Mouse (Mus musculus): ENCODE results near the gene Ctsh. TPM values are rescaled to one million over a fixed set of nuclear protein-coding genes. Genes with fewer than 3 reads are reported as not detected.

The Ctsh gene
- polyA plus RNA-seq, 1 experiment = 4.9 TPM

- no peaks in the 10 kb centered on the region for H3K9me3 ChIP-seq (replicated peaks; ENCODE audit: control insufficient read depth, insufficient read depth, low read length, poor library complexity, severe bottlenecking)
- no peak overlapping the region for H3K27ac ChIP-seq (ENCODE audit: insufficient read depth, low read length)
- H3K27me3 ChIP-seq (ENCODE audit: control insufficient read depth, insufficient read depth, low read length, poor library complexity, severe bottlenecking) = no peaks in the 10 kb centered on the region
- no peak overlapping the region for H3K9ac ChIP-seq (ENCODE audit: low read depth, poor library complexity, severe bottlenecking)
- H3K4me3 ChIP-seq (ENCODE audit: low read depth, low read length) = no peak overlapping the region
- H3K36me3 ChIP-seq (ENCODE audit: control insufficient read depth, insufficient read depth, low read length, poor library complexity, severe bottlenecking) = peaks cover 2% of the 10 kb centered on the region; the same call in 1 of the 2 replicates
- TF ChIP-seq POLR2A (IDR thresholded peaks at IDR 0.05; ENCODE audit: insufficient read depth, low read length) (no peak), CTCF (IDR thresholded peaks at IDR 0.05; ENCODE audit: low read depth, low read length) (no peak), EP300 (IDR thresholded peaks at IDR 0.05; ENCODE audit: insufficient read depth, low read depth, low read length) (no peak)
- H3K4me1 ChIP-seq (ENCODE audit: control insufficient read depth, insufficient read depth, low read length) = no peaks in the 10 kb centered on the region
Observed at GRCm38 (mm10) chr9:90084152-90084551, 30.2 kb downstream of the Ctsh start.

DNA sequence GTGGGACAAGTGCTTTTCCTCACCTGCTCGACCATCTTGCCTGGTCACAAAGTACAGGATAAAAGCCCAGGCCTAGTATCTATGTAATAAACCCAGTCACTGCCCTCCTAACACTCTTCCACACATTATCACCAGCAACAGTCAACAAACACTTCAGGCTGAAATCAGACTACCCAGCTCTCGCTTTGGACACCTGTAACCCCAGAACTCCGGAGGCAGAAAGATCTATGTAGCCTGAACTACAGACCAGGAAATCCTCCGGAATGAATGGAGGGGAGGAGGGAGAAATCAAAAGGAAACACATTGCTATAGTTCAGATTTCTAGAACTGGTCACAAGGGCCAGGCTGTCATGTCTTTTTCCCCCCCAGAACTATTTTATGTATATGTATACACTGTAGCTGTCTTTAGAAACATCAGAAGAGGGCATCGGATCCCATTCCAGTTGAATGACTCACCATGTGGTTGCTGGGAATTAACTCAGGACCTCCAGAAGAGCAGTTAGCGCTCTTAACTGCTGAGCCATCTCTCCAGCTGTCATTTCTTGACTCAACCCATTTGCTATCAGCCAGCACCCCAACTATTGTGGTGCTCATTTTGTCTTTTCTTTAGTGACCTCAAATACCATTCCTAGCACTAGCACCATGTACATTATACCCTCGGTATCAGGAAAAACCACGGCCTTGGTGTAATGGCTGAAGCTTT, 31.0 kb downstream of the Ctsh start:
- H3K36me3 ChIP-seq (ENCODE audit: control insufficient read depth, insufficient read depth, low read length, poor library complexity, severe bottlenecking) = peaks cover 10% of the 10 kb centered on the region
- no peak overlapping the region for H3K9ac ChIP-seq (ENCODE audit: low read depth, poor library complexity, severe bottlenecking)
- no peaks in the 10 kb centered on the region for H3K9me3 ChIP-seq (replicated peaks; ENCODE audit: control insufficient read depth, insufficient read depth, low read length, poor library complexity, severe bottlenecking)
- no peak overlapping the region for H3K4me3 ChIP-seq (ENCODE audit: low read depth, low read length)
- TF ChIP-seq CTCF (IDR thresholded peaks at IDR 0.05; ENCODE audit: low read depth, low read length) = no peak
- TF ChIP-seq POLR2A (IDR thresholded peaks at IDR 0.05; ENCODE audit: insufficient read depth, low read length) = no peak
- TF ChIP-seq EP300 (IDR thresholded peaks at IDR 0.05; ENCODE audit: insufficient read depth, low read depth, low read length) = no peak
- H3K27ac ChIP-seq (ENCODE audit: insufficient read depth, low read length) = no peak overlapping the region
- no peaks in the 10 kb centered on the region for H3K27me3 ChIP-seq (ENCODE audit: control insufficient read depth, insufficient read depth, low read length, poor library complexity, severe bottlenecking)
- H3K4me1 ChIP-seq (ENCODE audit: control insufficient read depth, insufficient read depth, low read length) = no peaks in the 10 kb centered on the region

DNA sequence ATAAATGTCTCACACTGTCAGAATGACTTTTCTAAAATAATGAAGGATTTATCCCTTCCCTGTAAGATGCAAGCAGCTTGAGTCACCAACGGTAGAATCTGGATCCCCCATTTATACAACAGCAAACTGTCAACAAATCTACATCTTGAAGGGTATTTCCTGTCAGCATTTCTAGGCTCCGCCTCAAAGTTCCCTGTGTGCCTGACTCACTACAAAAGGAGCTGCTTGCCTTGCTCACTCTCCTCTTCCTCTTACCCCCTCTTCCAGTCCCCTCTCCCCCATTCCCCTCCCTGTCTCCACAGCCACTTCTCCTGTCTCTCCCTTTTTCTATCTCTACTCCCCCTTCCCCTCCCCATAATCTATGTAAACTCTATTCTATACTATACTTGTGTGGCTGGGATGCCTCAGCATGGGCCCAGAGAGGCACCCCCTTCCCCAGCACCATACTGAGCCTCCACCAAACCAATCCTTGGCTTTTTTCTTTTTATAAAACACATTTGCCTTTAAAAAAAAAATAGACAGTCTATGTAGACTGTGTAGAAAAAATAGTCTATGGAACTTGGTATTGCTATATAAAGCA, 34.0 kb downstream of the Ctsh start:
- Histone ChIP-seq H3K4me1 (ENCODE audit: control insufficient read depth, insufficient read depth, low read length) (no peaks in the 10 kb centered on the region), H3K9me3 (replicated peaks; ENCODE audit: control insufficient read depth, insufficient read depth, low read length, poor library complexity, severe bottlenecking) (no peaks in the 10 kb centered on the region), H3K36me3 (ENCODE audit: control insufficient read depth, insufficient read depth, low read length, poor library complexity, severe bottlenecking) (peaks cover 34% of the 10 kb centered on the region), H3K27me3 (ENCODE audit: control insufficient read depth, insufficient read depth, low read length, poor library complexity, severe bottlenecking) (no peaks in the 10 kb centered on the region), H3K4me3 (ENCODE audit: low read depth, low read length) (no peak overlapping the region), H3K27ac (ENCODE audit: insufficient read depth, low read length) (no peak overlapping the region), H3K9ac (ENCODE audit: low read depth, poor library complexity, severe bottlenecking) (no peak overlapping the region)
- TF ChIP-seq POLR2A (IDR thresholded peaks at IDR 0.05; ENCODE audit: insufficient read depth, low read length) (no peak), CTCF (IDR thresholded peaks at IDR 0.05; ENCODE audit: low read depth, low read length) (no peak), EP300 (IDR thresholded peaks at IDR 0.05; ENCODE audit: insufficient read depth, low read depth, low read length) (no peak)

DNA sequence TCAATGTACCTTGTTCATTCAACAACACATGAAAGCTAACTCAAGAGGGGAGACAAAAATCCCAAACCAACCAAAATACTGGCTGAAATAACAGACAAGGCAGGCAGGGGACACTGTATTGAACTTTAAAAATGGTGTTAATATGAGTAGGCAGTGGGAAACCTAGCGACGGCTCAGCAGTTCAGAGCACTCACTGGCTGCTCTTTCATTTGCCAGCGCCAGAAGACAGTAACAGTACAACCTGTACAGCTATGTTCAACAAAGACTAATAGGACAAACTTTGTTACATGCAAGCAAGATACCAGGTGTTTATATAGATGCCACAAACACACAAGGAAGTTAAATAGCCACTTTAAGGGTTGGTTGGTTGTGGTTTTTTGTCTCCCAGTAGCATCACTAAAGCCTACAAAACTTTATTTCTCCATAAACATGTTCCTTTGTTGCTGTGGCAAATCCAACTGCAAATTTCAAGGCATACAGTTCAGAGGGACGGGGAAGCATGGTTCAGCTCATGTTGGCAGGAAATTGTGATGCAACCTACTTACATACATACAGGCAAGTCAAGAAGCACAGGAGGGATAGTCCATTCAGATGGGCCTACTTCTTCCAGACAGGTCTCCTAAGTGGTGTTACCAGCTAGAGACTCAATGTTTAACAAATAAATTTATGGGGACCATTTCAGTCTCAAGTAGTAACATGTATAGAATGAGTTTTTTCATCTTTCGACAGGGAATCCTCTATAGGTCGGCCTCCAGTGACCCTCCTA, 35.6 kb downstream of the Ctsh start:
- Histone ChIP-seq H3K4me3 (ENCODE audit: low read depth, low read length) (no peak overlapping the region), H3K9ac (ENCODE audit: low read depth, poor library complexity, severe bottlenecking) (no peak overlapping the region), H3K27me3 (ENCODE audit: control insufficient read depth, insufficient read depth, low read length, poor library complexity, severe bottlenecking) (no peaks in the 10 kb centered on the region), H3K9me3 (replicated peaks; ENCODE audit: control insufficient read depth, insufficient read depth, low read length, poor library complexity, severe bottlenecking) (no peaks in the 10 kb centered on the region), H3K27ac (ENCODE audit: insufficient read depth, low read length) (no peak overlapping the region), H3K36me3 (ENCODE audit: control insufficient read depth, insufficient read depth, low read length, poor library complexity, severe bottlenecking) (peaks cover 48% of the 10 kb centered on the region), H3K4me1 (ENCODE audit: control insufficient read depth, insufficient read depth, low read length) (no peaks in the 10 kb centered on the region)
- TF ChIP-seq CTCF (IDR thresholded peaks at IDR 0.05; ENCODE audit: low read depth, low read length) (no peak), POLR2A (IDR thresholded peaks at IDR 0.05; ENCODE audit: insufficient read depth, low read length) (no peak), EP300 (IDR thresholded peaks at IDR 0.05; ENCODE audit: insufficient read depth, low read depth, low read length) (no peak)

- no peak overlapping the region for H3K4me3 ChIP-seq (ENCODE audit: low read depth, low read length)
- no peaks in the 10 kb centered on the region for H3K9me3 ChIP-seq (replicated peaks; ENCODE audit: control insufficient read depth, insufficient read depth, low read length, poor library complexity, severe bottlenecking)
- peaks cover 89% of the 10 kb centered on the region for H3K36me3 ChIP-seq (ENCODE audit: control insufficient read depth, insufficient read depth, low read length, poor library complexity, severe bottlenecking)
- TF ChIP-seq EP300 (IDR thresholded peaks at IDR 0.05; ENCODE audit: insufficient read depth, low read depth, low read length) (no peak), POLR2A (IDR thresholded peaks at IDR 0.05; ENCODE audit: insufficient read depth, low read length) (no peak), CTCF (IDR thresholded peaks at IDR 0.05; ENCODE audit: low read depth, low read length) (no peak)
- H3K4me1 ChIP-seq (ENCODE audit: control insufficient read depth, insufficient read depth, low read length) = no peaks in the 10 kb centered on the region
- H3K27ac ChIP-seq (ENCODE audit: insufficient read depth, low read length) = no peak overlapping the region
- H3K9ac ChIP-seq (ENCODE audit: low read depth, poor library complexity, severe bottlenecking) = no peak overlapping the region
- H3K27me3 ChIP-seq (ENCODE audit: control insufficient read depth, insufficient read depth, low read length, poor library complexity, severe bottlenecking) = no peaks in the 10 kb centered on the region
Observed at GRCm38 (mm10) chr9:90098934-90099333, 45.0 kb downstream of the Ctsh start.

Measured in ES-Bruce4 (cell line).